Mouse (Mus musculus) intestine, embryonic 16.5 days (tissue): Measurements from ENCODE around the gene Lipi. TPM values are rescaled to one million over a fixed set of nuclear protein-coding genes. Genes with fewer than 3 reads are reported as not detected.

Experiments
- ATAC-seq: fragments of 200-750 bp; cut with Nextera tagmentation; 2 replicates; pipeline ENCODE4 v1.8.0; 2017; ENCODE audit warnings: moderate TSS enrichment, moderate library complexity
- H3K27ac ChIP-seq: fragments of 300-500 bp; sonication (generic); 2 replicates; pipeline ENCODE4 v1.5.1; 2014; ENCODE audit warnings: mild to moderate bottlenecking, low read length
- H3K27me3 ChIP-seq: fragments of 300-500 bp; sonication (generic); replicated peaks from 2 replicates; pipeline ENCODE4 v1.6.1; 2014; ENCODE audit warnings: low read length, control low read depth, mixed read lengths; ENCODE audit not compliant: control insufficient read depth, insufficient read depth
- H3K36me3 ChIP-seq: fragments of 300-500 bp; sonication (generic); 2 replicates; pipeline ENCODE4 v1.6.1; 2014; ENCODE audit warnings: low read length, control low read depth; ENCODE audit not compliant: control insufficient read depth, insufficient read depth
- H3K4me1 ChIP-seq: fragments of 300-500 bp; sonication (generic); 2 replicates; pipeline ENCODE4 v1.6.1; 2014; ENCODE audit warnings: low read length, control low read depth, mixed read lengths; ENCODE audit not compliant: control insufficient read depth, insufficient read depth
- H3K4me2 ChIP-seq: fragments of 300-500 bp; sonication (generic); 2 replicates; pipeline ENCODE4 v1.6.1; 2014; ENCODE audit warnings: low read depth, low read length, control low read depth
- H3K4me3 ChIP-seq: fragments of 300-500 bp; sonication (generic); 2 replicates; pipeline ENCODE4 v1.5.1; 2014; ENCODE audit warnings: mild to moderate bottlenecking, low read length
- H3K9ac ChIP-seq: fragments of 300-500 bp; sonication (generic); 2 replicates; pipeline ENCODE4 v1.6.1; 2014; ENCODE audit warnings: low read depth, low read length
- H3K9me3 ChIP-seq: fragments of 300-500 bp; sonication (generic); 2 replicates; pipeline ENCODE4 v1.6.1; 2016; ENCODE audit warnings: low read length, control low read depth; ENCODE audit not compliant: control insufficient read depth
- WGBS: fragments of 180-500 bp; shearing (Covaris S2); extraction: QIAGEN DNeasy Blood & Tissue Kit; methylation state at CpG from one replicate; pipeline ENCODE4 v1.1.7; 2014; 5-methylcytosine and 5-hydroxymethylcytosine counted together
- polyA plus RNA-seq: library from polyadenylated mRNA; unstranded; fragments of >200 nt; fragmentation: Nextera tagmentation; extraction: Ambion mirVana; gene quantifications from 2 replicates; pipeline ENCODE4 v1.2.1, GENCODE M21; 2015

Gene Lipi
- polyA plus RNA-seq: not detected in 2 replicates

- 77% methylated on average over 7 of the region's 7 CpGs for WGBS
These were observed at the start of gene Lipi for GRCm38 (mm10) chr16:75585961-75586360. Lipi (minus strand) TSS chr16:75586061.

GRCm38 (mm10) chr16:75627862-75628261, 42.0 kb upstream of the Lipi start:
- Histone ChIP-seq H3K4me3 (no peak overlapping the region), H3K4me1 (no peaks in the 10 kb centered on the region), H3K9ac (no peak overlapping the region), H3K27me3 (no peaks in the 10 kb centered on the region), H3K9me3 (no peaks in the 10 kb centered on the region), H3K27ac (no peak overlapping the region), H3K36me3 (no peaks in the 10 kb centered on the region), H3K4me2 (no peak overlapping the region)
- ATAC-seq: no peak
- WGBS: 83% methylated on average over 2 of the region's 2 CpGs

More at GRCm38 (mm10) chr16:75585961-75586360, at the start of gene Lipi:
- no peak within 1 kb of the TSS for H3K9ac ChIP-seq
- no peak for ATAC-seq
- H3K4me2 ChIP-seq: no peak within 1 kb of the TSS
- H3K36me3 ChIP-seq: no peaks in the 10 kb centered on the region
- H3K9me3 ChIP-seq: no peaks in the 10 kb centered on the region
- no peak within 1 kb of the TSS for H3K27ac ChIP-seq
- no peaks in the 10 kb centered on the region for H3K4me1 ChIP-seq
- no peak within 1 kb of the TSS for H3K4me3 ChIP-seq
- H3K27me3 ChIP-seq: no peaks in the 10 kb centered on the region

DNA sequence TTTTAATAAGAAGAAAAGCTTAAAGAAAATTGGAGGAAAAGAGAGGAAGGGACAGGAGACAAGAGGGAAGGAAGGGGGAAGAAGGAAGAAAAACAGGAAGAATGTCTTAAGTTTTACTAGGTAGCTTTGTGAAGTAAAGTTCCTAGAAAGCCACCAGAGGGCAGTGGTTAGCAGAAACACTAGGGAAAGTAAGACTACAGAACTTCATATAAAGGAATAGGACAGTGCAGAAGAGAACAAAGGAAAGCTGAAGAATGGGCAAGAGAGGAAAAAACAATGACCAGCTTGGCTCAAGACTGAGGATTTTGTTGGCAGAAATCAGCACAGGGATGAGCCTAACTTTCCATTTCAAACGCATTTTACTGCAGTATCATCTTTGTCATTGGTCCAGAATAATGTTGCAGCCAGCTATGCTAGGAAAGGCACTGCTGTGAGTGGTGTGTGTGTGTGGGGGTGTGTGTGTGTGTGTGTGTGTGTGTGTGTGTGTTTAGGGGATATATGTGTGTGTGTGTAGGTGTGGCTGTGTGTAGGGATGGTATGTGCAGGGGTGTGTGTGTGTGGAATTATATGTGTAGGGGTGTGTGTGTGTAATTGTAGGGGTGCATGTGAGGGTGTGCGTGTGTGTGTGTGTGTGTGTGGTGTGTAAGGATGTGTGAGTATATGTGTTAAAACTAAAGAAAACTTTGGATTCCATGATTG, 31.9 kb upstream of the Lipi start:
- H3K9me3 ChIP-seq: no peaks in the 10 kb centered on the region
- H3K27me3 ChIP-seq: no peaks in the 10 kb centered on the region
- H3K4me3 ChIP-seq: no peak overlapping the region
- H3K9ac ChIP-seq: no peak overlapping the region
- WGBS: 79% methylated on average over 2 of the region's 2 CpGs
- H3K36me3 ChIP-seq: no peaks in the 10 kb centered on the region
- no peak overlapping the region for H3K27ac ChIP-seq
- no peak overlapping the region for H3K4me2 ChIP-seq
- ATAC-seq: no peak
- no peaks in the 10 kb centered on the region for H3K4me1 ChIP-seq

DNA sequence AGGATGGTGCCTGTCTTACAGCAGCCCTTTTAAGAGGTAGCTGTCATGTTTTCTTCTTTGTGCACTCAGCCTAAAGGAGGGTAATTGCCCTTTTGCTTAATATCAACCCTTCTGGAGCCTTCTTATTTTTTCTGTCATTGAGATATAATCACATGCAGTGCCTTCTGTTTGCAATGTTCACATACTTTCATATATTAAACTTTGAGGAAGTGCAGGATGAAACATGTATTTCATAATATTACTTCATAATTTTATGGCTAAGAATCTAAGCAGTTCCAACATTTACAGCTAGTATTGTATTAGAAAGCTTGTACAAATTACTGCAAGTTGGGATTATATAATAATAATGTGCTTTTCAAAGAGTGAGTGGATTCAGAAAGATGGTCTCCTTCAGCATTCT, 26.7 kb upstream of the Lipi start:
- no peak overlapping the region for H3K9ac ChIP-seq
- no peak overlapping the region for H3K4me2 ChIP-seq
- H3K4me1 ChIP-seq: no peaks in the 10 kb centered on the region
- H3K9me3 ChIP-seq: no peaks in the 10 kb centered on the region
- no peak overlapping the region for H3K4me3 ChIP-seq
- no peaks in the 10 kb centered on the region for H3K27me3 ChIP-seq
- H3K27ac ChIP-seq: no peak overlapping the region
- ATAC-seq: no peak
- H3K36me3 ChIP-seq: no peaks in the 10 kb centered on the region

DNA sequence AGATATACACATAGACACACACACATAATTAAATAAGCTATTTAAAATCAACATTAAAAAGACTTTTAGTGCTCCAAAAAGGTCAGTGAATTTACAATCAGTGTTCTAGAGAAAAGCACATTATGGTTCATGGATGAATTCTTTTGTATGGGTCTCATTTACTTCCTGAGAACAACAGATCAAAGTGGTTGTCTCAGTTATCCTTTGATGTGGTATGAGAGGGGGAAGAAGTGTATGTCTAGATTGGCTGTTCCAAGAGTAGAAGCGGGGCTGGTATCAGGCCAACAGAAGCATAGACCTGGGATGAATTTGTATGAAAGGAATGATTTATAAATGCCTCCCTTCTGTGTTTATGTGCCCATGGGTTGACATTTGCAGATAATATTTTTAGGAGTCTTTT, 20.6 kb upstream of the Lipi start:
- WGBS: 86% methylated on average over 1 of the region's 1 CpGs
- H3K9ac ChIP-seq: no peak overlapping the region
- H3K4me3 ChIP-seq: no peak overlapping the region
- no peaks in the 10 kb centered on the region for H3K36me3 ChIP-seq
- no peak overlapping the region for H3K27ac ChIP-seq
- no peaks in the 10 kb centered on the region for H3K9me3 ChIP-seq
- no peak overlapping the region for H3K4me2 ChIP-seq
- H3K4me1 ChIP-seq: no peaks in the 10 kb centered on the region
- H3K27me3 ChIP-seq: no peaks in the 10 kb centered on the region
- no peak for ATAC-seq

GRCm38 (mm10) chr16:75593501-75594183, 7.8 kb upstream of the Lipi start:
- Histone ChIP-seq H3K27me3 (no peaks in the 10 kb centered on the region; the same call in 1 of the 2 replicates), H3K4me3 (peak overlapping the region; percentile 77), H3K4me2 (peak overlapping the region; percentile 91), H3K9me3 (no peaks in the 10 kb centered on the region), H3K36me3 (no peaks in the 10 kb centered on the region), H3K9ac (peak overlapping the region; percentile 57; the same call in 1 of the 2 replicates), H3K4me1 (no peaks in the 10 kb centered on the region), H3K27ac (no peak overlapping the region)
- ATAC-seq: peak; percentile 9; the same call in 1 of the 2 replicates
- WGBS: 15% methylated on average over 15 of the region's 15 CpGs

DNA sequence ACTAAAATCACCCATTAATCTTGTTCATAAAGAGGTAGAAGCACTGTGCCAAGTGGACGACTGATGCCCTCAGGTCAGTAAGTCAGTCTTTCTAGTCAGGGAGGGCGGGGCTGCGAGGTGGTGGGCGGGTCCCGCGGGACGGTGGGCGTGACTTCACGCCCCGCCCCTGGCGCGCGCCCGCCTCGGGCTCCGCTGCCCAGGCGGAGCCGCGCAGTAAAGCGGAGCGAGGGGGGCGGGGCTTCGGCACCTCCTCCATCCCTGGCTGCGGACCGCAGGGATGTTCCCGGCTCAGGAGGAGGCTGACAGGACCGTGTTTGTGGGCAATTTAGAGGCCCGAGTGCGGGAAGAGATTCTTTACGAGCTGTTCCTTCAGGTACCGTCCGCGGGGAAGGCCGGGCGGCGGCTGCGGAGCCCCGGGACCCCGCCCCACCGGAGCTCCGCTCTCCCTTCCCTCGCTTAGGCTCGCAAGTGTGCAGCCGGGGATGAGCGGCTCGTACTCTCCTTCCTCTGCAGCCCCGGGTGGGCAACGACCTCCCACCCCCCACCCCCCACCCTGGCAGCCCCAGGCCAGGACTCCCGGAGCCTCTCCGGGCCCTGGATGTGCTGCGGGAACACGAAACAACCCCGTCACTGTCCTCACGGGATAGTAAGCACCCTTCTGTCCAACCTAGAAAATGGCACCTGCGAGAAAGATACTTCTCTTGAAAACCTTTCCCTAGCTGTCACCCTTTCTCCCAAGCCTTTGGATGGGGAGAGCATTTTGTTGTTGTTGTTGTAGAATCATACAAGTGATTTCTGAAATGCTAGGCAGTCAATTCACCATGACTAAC, 7.0 kb upstream of the Lipi start, which contains the start of gene Rbm11:
TSS of gene Rbm11 (plus strand) at position 174 of the 830 bp plus-strand sequence.
- WGBS: 0% methylated on average over 52 of the region's 55 CpGs
- Histone ChIP-seq H3K27ac (no peak within 1 kb of the TSS), H3K4me3 (peak within 1 kb of the TSS; percentile 77), H3K36me3 (no peaks in the 10 kb centered on the region), H3K9me3 (no peaks in the 10 kb centered on the region), H3K4me2 (peak within 1 kb of the TSS; percentile 91), H3K4me1 (no peaks in the 10 kb centered on the region), H3K27me3 (no peaks in the 10 kb centered on the region; the same call in 1 of the 2 replicates), H3K9ac (peak within 1 kb of the TSS; percentile 57)
- peak; percentile 99 for ATAC-seq

- no peaks in the 10 kb centered on the region for H3K27me3 ChIP-seq
- no peak overlapping the region for H3K27ac ChIP-seq
- no peak overlapping the region for H3K4me2 ChIP-seq
- H3K36me3 ChIP-seq: no peaks in the 10 kb centered on the region
- 27% methylated on average over 3 of the region's 3 CpGs for WGBS
- no peak overlapping the region for H3K4me3 ChIP-seq
- no peak for ATAC-seq
- H3K9me3 ChIP-seq: no peaks in the 10 kb centered on the region
- no peaks in the 10 kb centered on the region for H3K4me1 ChIP-seq
- no peak overlapping the region for H3K9ac ChIP-seq
These were observed 605 bp upstream of the Lipi start for GRCm38 (mm10) chr16:75586466-75586865.

- no peak overlapping the region for H3K9ac ChIP-seq
- no peaks in the 10 kb centered on the region for H3K4me1 ChIP-seq
- H3K9me3 ChIP-seq: no peaks in the 10 kb centered on the region
- no peak overlapping the region for H3K4me3 ChIP-seq
- WGBS: 52% methylated on average over 5 of the region's 5 CpGs
- ATAC-seq: peak; percentile 76
- H3K27ac ChIP-seq: no peak overlapping the region
- H3K27me3 ChIP-seq: no peaks in the 10 kb centered on the region
- no peak overlapping the region for H3K4me2 ChIP-seq
- no peaks in the 10 kb centered on the region for H3K36me3 ChIP-seq
These were observed 3.6 kb downstream of the Lipi start for GRCm38 (mm10) chr16:75582279-75582678.
